Mouse (Mus musculus): ENCODE results near the gene Fh1.

GRCm38 (mm10) chr1:175625990-175626692 is 706 bp upstream of the Fh1 start:
- TF ChIP-seq CTCF (conservative IDR thresholded peaks at IDR 0.05; ENCODE audit: low read length) (no peak), POU5F1 (IDR thresholded peaks at IDR 0.05; ENCODE audit: borderline replicate concordance, low read length) (no peak)
